Mouse (Mus musculus): Measurements from ENCODE around the gene Obscn.
A peak's percentile ranks its signal among the peaks of the same experiment; 100 is the strongest.

Gene Obscn

DNA sequence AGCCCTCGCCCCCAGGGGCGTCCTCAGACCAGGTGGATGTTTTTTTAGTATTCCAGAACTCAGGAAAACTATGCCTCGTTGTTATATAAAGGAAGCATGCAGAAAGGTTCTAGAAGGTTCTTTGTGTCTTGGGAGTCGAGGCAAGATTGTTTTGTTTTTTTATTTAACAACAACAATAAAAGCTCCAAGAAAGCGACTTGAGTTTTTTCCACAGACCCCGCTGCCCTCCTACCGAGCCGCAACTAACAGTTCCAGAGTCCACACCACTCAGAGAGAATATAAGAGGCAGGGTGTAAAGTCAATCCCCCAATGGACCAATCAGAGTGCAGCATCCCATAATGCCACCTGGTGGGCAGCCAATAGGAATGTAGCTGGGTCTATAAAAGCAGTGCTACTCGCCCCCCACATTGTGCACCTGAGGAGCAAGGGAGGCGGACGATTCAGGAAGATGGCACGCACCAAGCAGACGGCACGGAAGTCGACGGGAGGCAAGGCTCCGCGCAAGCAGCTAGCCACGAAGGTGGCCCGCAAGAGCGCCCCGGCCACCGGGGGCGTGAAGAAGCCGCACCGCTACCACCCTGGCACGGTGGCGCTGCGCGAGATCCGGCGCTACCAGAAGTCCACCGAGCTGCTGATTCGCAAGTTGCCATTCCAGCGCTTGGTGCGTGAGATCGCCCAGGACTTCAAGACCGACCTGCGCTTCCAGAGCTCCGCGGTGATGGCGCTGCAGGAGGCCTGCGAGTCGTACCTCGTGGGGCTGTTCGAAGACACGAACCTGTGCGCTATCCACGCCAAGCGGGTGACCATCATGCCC is 174.6 kb downstream of the Obscn start:
- no peak for DNase-seq (ENCODE audit: low spot score in 2 of 2)

- DNase-seq (ENCODE audit: low spot score in 2 of 2), result peak; percentile 55 to 74
Measured at GRCm38 (mm10) chr11:58959921-58960465, 176.2 kb downstream of the Obscn start.

DNA sequence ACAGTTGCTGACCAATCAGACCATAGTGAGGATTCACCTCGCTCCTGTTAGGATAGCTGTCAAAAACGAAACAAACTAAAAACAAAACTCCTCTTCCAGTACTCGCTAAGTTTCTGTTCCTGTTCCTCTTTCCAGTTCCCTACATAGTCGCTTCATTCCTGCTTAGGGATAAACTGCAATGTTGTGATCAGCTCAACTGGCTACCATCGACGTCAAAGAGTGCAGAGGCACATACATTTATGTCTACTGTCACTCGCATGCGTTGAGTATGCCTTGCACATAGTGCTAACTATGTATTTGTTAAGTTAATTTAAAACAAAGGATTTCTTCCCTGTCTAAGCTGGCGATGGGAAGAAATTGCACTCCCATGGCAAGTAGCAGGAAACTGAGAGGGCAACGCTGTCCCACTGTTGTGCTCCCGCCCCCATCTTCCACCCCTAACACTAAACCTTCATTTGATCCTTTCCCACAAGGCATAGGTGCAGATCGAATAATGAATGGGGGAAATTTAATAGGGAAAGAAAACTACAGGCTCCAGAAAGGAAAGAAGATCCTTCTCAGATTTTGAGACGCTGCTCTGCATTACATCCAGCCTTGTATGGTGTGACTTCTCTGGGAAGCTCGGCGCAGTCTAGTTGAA is 176.9 kb downstream of the Obscn start:
- DNase-seq (ENCODE audit: low spot score in 2 of 2), result no peak

DNA sequence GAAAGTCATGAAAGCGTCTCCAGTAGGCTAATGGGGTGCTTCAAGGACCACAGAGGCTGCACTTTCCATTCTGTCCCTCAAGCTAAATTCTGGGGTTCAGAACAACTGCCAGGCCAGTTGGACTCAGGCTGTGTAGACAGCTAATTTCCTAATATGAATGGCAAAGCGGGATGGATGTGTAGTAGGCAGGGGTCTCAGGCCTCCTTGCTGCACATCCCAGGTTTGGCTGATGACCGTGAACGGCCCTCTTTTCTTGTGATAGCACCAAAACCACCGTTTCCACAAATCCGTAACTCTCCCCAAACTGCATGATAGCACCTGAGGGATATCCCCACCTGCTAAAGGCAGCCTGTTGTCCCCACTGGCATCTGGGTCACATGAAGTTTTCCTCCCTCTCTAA is 177.7 kb downstream of the Obscn start:
- DNase-seq (ENCODE audit: low spot score in 2 of 2), result no peak

GRCm38 (mm10) chr11:58957226-58957914 is 178.8 kb downstream of the Obscn start:
- no peak for DNase-seq (ENCODE audit: low spot score in 2 of 2)

DNA sequence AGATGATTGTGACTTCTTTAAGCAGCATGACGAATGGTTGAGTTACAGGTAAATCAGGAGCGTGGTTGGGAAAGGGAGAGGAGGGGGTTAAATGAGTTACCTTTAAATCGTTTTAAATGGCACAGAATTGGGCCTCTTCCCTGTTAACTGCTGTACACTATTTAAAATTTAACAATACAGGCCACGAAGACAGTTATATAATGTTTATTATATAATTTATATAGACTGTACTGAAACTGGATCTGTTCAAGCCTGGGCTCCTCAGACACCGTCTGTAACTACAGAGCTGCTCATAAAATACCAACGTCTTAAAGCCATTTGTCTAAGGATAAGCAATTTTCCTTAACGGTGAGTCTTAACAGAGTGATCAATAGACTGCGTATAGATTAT is 180.3 kb downstream of the Obscn start:
- DNase-seq (ENCODE audit: low spot score in 2 of 2), result no peak

GRCm38 (mm10) chr11:58955143-58955867 is 180.9 kb downstream of the Obscn start:
- no peak for DNase-seq (ENCODE audit: low spot score in 2 of 2)

DNA sequence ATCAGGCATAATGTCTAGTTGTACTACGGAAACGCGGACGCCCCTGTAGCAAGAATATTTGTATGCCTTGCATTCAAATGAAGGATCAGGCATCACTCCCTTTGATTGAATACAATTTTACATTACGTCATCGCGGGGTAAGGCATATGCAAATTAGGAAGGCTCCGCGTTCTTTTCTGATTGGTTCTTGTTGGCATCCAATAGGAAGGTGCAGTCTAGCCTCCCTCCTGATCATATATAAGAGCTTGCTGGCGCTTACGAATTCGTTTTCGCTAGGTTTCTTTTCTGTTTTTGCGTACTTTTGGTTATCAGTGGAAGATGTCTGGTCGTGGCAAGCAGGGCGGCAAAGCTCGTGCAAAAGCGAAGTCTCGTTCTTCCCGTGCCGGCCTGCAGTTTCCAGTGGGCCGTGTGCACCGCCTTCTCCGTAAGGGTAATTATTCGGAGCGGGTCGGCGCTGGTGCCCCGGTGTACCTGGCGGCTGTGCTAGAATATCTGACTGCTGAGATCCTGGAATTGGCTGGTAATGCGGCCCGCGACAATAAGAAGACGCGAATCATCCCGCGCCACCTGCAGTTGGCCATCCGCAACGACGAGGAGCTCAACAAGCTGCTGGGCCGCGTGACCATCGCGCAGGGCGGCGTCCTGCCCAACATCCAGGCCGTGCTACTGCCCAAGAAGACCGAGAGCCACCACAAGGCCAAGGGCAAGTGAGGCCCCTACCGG is 181.6 kb downstream of the Obscn start, which contains the start of the genes Hist3h2a and Trim17:
TSS of gene Hist3h2a (plus strand) at position 266 of the 723 bp plus-strand sequence.
TSS of gene Trim17 (plus strand) at position 266 of the 723 bp plus-strand sequence.
- DNase-seq (ENCODE audit: low spot score in 2 of 2), result peak; percentile 77 to 85

GRCm38 (mm10) chr11:58954170-58954419 is 182.1 kb downstream of the Obscn start:
- DNase-seq (ENCODE audit: low spot score in 2 of 2), result peak in 1 of 2 experiments; percentile 70

GRCm38 (mm10) chr11:58953351-58954169 is 182.6 kb downstream of the Obscn start:
- peak in 1 of 2 experiments; percentile 46 for DNase-seq (ENCODE audit: low spot score in 2 of 2)

GRCm38 (mm10) chr11:58951210-58951609 is 185.0 kb downstream of the Obscn start:
- DNase-seq (ENCODE audit: low spot score in 2 of 2), result no peak

DNA sequence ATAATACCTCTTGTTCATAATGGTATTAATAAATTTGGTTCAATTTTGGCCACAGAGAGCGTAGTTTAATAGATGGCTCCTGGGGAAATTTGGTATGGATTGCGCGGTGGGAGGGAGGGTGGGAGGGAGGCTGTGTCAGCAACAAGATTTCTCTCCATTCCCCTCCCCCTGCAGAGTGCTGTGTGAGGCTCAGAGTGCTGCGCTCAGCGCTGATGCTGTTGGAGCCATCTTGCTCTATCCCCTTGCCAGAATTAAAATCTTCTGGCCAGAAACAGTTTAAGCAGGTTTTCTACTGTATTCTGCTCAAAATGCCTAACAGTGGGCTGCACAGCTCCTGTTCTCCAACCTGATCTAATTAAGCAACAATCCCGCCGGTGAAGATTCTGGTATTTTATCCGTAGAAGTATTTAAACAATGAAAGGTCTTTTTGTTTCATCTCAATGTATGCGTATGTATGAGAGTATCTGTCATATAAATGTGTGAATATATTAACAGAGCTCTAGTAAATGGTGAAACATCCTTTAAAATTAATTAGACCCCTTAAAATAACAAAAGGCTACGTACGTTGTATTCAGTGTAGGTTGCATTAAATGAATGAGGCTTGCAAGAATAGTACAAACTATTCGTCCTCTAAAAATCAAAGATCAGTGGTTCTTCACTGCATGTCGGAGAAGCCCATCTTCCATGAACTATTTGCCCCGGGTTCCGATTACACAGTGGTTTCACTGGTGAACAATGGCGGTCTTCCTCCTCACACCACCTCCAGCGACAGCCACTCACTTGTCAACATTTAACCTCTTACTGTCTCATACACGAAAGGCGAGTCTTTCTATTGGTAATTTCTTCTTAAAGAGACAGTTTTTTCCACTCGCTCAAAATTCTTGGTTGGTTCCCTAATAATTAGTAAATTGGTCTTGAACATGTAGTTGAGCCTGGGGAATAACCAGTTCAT is 186.4 kb downstream of the Obscn start:
- DNase-seq (ENCODE audit: low spot score in 2 of 2), result peak in 1 of 2 experiments; percentile 64

DNA sequence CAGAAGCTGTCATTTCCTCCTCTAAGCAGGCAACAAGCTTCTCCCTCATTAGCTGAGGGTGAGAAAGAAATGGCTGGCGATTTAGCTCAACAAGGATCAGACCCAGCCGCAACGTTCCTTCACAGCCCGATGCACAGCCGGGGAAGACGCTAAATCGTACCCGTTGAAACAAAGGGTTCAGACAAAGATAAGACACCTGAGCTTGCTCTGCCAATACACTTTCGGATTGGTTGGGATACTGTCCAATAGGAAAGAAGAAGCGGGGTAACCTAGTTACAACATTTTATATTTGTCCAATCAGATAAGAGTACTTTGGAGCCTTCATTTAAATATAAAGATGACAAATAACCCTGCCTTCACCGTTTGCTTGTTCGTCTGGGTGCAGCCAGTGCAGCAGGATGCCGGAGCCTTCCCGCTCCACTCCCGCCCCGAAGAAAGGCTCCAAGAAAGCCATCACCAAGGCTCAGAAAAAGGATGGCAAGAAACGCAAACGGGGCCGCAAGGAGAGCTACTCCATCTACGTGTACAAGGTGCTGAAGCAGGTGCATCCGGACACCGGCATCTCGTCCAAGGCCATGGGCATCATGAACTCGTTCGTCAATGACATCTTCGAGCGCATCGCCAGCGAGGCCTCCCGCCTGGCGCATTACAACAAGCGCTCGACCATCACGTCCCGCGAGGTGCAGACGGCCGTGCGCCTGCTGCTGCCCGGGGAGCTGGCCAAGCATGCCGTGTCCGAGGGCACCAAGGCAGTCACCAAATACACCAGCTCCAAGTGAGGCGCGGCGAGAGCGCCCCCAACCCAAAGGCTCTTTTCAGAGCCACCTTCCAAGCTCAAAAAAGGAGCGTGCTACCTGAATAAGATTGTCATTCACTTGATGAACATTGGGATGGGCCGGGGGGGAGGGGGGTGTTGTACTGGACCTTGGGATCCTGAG is 187.4 kb downstream of the Obscn start, which contains the start of gene Hist3h2ba:
TSS of gene Hist3h2ba (plus strand) at position 379 of the 938 bp plus-strand sequence.
- DNase-seq (ENCODE audit: low spot score in 2 of 2), result peak; percentile 54 to 70

GRCm38 (mm10) chr11:58947798-58948528 is 188.2 kb downstream of the Obscn start:
- peak in 1 of 2 experiments; percentile 59 for DNase-seq (ENCODE audit: low spot score in 2 of 2)

- no peak for DNase-seq (ENCODE audit: low spot score in 2 of 2)
Measured at GRCm38 (mm10) chr11:58947306-58947705, 188.9 kb downstream of the Obscn start.

Measured in cerebellum, postnatal 4 days (tissue).